Mouse (Mus musculus) right cerebral cortex, postnatal 36 days (tissue): Measurements from ENCODE around the gene C1d.
A peak's percentile ranks its signal among the peaks of the same experiment; 100 is the strongest.
"Not testable (repeated sequence)": the region's sequence is repeated elsewhere in the genome, so short reads cannot be mapped to it uniquely, and the experiment has no call there.

Experiments used
- DNase-seq, 2 experiments: peaks; one replicate each; pipeline ENCODE4 v3.0.0; 2022; ENCODE audit warnings: low spot score in 2 of 2, mixed read lengths in 1 of 2

The C1d gene

GRCm38 (mm10) chr11:17257443-17257842 lies at the start of gene C1d:
Gene C1d (plus strand): TSS chr11:17257579.
- DNase-seq, result peak; percentile 93 to 94

- DNase-seq, result peak; percentile 93 to 96
These were observed 45.9 kb upstream of the C1d start, which contains the start of gene Pno1 for GRCm38 (mm10) chr11:17211258-17212140. Gene Pno1 (minus strand): TSS chr11:17211568.

GRCm38 (mm10) chr11:17212141-17212495 lies 45.3 kb upstream of the C1d start:
- no peak for DNase-seq

- no peak for DNase-seq
These were observed 44.4 kb upstream of the C1d start for GRCm38 (mm10) chr11:17212903-17213509.

GRCm38 (mm10) chr11:17215475-17215874 lies 41.9 kb upstream of the C1d start:
- no peak for DNase-seq

GRCm38 (mm10) chr11:17221126-17221525 lies 36.3 kb upstream of the C1d start:
- no peak for DNase-seq

- no peak for DNase-seq
These were observed 24.6 kb upstream of the C1d start for GRCm38 (mm10) chr11:17232792-17233191.

- DNase-seq, result peak in 1 of 2 experiments; percentile 20
These were observed 20.8 kb upstream of the C1d start for GRCm38 (mm10) chr11:17236449-17237037.

GRCm38 (mm10) chr11:17238598-17238997 lies 18.8 kb upstream of the C1d start:
- not testable (repeated sequence) for DNase-seq

- DNase-seq, result no peak
These were observed 8.7 kb upstream of the C1d start for GRCm38 (mm10) chr11:17248715-17249114.

- no peak for DNase-seq
These were observed 490 bp upstream of the C1d start for GRCm38 (mm10) chr11:17256813-17257365.

GRCm38 (mm10) chr11:17257861-17258260 lies 482 bp downstream of the C1d start:
- no peak for DNase-seq

- DNase-seq, result no peak
These were observed 9.8 kb downstream of the C1d start for GRCm38 (mm10) chr11:17267176-17267575.

- no peak for DNase-seq
These were observed 11.4 kb downstream of the C1d start for GRCm38 (mm10) chr11:17268801-17269200.

GRCm38 (mm10) chr11:17279959-17280358 lies 22.6 kb downstream of the C1d start:
- DNase-seq, result no peak

- DNase-seq, result no peak
These were observed 26.7 kb downstream of the C1d start for GRCm38 (mm10) chr11:17284055-17284454.

GRCm38 (mm10) chr11:17288884-17289283 lies 31.5 kb downstream of the C1d start:
- no peak for DNase-seq

- peak; percentile 33 to 41 for DNase-seq
These were observed 48.9 kb downstream of the C1d start for GRCm38 (mm10) chr11:17306007-17306891.

- no peak for DNase-seq
These were observed 50.1 kb downstream of the C1d start for GRCm38 (mm10) chr11:17307457-17307856.
